Mouse (Mus musculus): ENCODE measurements at regions not wholly inside any gene's neighbourhood (a gene's known extent, or its start where the extent isn't known, plus 50 kb on each side); places are given as distances from the start of the nearest gene placed in this dataset.

- DNase-seq (ENCODE audit: low spot score in 2 of 2) = no peak
Observed at GRCm38 (mm10) chr10:37386216-37386615, 247.5 kb upstream of the Marcks start.

- DNase-seq (ENCODE audit: low spot score in 2 of 2) = no peak
Observed at GRCm38 (mm10) chr10:37380024-37380423, 241.3 kb upstream of the Marcks start.

GRCm38 (mm10) chr10:37378002-37378702 is 239.4 kb upstream of the Marcks start:
- no peak for DNase-seq (ENCODE audit: low spot score in 2 of 2)

GRCm38 (mm10) chr10:37377258-37378001 is 238.7 kb upstream of the Marcks start:
- no peak for DNase-seq (ENCODE audit: low spot score in 2 of 2)

- no peak for DNase-seq (ENCODE audit: low spot score in 2 of 2)
Observed at GRCm38 (mm10) chr10:37376172-37376571, 237.5 kb upstream of the Marcks start.

GRCm38 (mm10) chr10:37375648-37376047 is 236.9 kb upstream of the Marcks start:
- DNase-seq (ENCODE audit: low spot score in 2 of 2) = no peak

- DNase-seq (ENCODE audit: low spot score in 2 of 2) = no peak
Observed at GRCm38 (mm10) chr10:37368997-37369679, 230.4 kb upstream of the Marcks start.

GRCm38 (mm10) chr10:37367796-37368195 is 229.1 kb upstream of the Marcks start:
- no peak for DNase-seq (ENCODE audit: low spot score in 2 of 2)

GRCm38 (mm10) chr10:37364506-37364905 is 225.8 kb upstream of the Marcks start:
- DNase-seq (ENCODE audit: low spot score in 2 of 2) = no peak

GRCm38 (mm10) chr10:37360985-37361384 is 222.3 kb upstream of the Marcks start:
- no peak for DNase-seq (ENCODE audit: low spot score in 2 of 2)

GRCm38 (mm10) chr10:37358900-37359299 is 220.2 kb upstream of the Marcks start:
- no peak for DNase-seq (ENCODE audit: low spot score in 2 of 2)

GRCm38 (mm10) chr10:37358334-37358733 is 219.6 kb upstream of the Marcks start:
- no peak for DNase-seq (ENCODE audit: low spot score in 2 of 2)

GRCm38 (mm10) chr10:37357304-37358060 is 218.8 kb upstream of the Marcks start:
- no peak for DNase-seq (ENCODE audit: low spot score in 2 of 2)

GRCm38 (mm10) chr10:37349261-37349660 is 210.5 kb upstream of the Marcks start:
- no peak for DNase-seq (ENCODE audit: low spot score in 2 of 2)

- DNase-seq (ENCODE audit: low spot score in 2 of 2) = no peak
Observed at GRCm38 (mm10) chr10:37348416-37348815, 209.7 kb upstream of the Marcks start.

GRCm38 (mm10) chr10:37347661-37348060 is 208.9 kb upstream of the Marcks start:
- no peak for DNase-seq (ENCODE audit: low spot score in 2 of 2)

- no peak for DNase-seq (ENCODE audit: low spot score in 2 of 2)
Observed at GRCm38 (mm10) chr10:37342675-37343074, 204.0 kb upstream of the Marcks start.

- no peak for DNase-seq (ENCODE audit: low spot score in 2 of 2)
Observed at GRCm38 (mm10) chr10:37339658-37340057, 200.9 kb upstream of the Marcks start.

- no peak for DNase-seq (ENCODE audit: low spot score in 2 of 2)
Observed at GRCm38 (mm10) chr10:37338073-37338912, 199.6 kb upstream of the Marcks start.

GRCm38 (mm10) chr10:37337172-37337620 is 198.5 kb upstream of the Marcks start:
- DNase-seq (ENCODE audit: low spot score in 2 of 2) = no peak
